Mouse (Mus musculus) spleen, adult 2 months (tissue): ENCODE measurements around the gene Clptm1.

Source experiments
- CTCF ChIP-seq: fragments of 200-500 bp; IDR thresholded peaks from 2 replicates; pipeline ENCODE4 v1.5.1; 2011; ENCODE audit warnings: mild to moderate bottlenecking, inconsistent platforms; ENCODE audit not compliant: insufficient read depth, insufficient read length, insufficient replicate concordance; ENCODE audit errors: extremely low read depth
- POLR2A ChIP-seq: fragments of 200-500 bp; IDR thresholded peaks from 2 replicates; pipeline ENCODE4 v1.6.1; 2011; ENCODE audit warnings: low read depth, low read length, inconsistent platforms

- TF ChIP-seq POLR2A (no peak), CTCF (no peak)
These were observed 45.8 kb upstream of the Clptm1 start for GRCm38 (mm10) chr7:19710650-19711049.
